Comparison of ENCODE assay signal across 9 mouse cellular contexts in genomic region chr6:42265391-42266330, GRCm38 (mm10). TPM values are rescaled to one million over a fixed set of nuclear protein-coding genes. Genes with fewer than 3 reads are reported as not detected.
DNase-seq lines count a peak whose midpoint lies in the region; ATAC-seq and TF ChIP-seq lines count a peak whose summit lies in the region.
"Had no signal": no experiment of that assay in that cellular context is flagged by ENCODE, and none has a peak within 500 bp of the region (broad histone marks: within the 10 kb centered on the region; RNA-seq: fewer than 3 reads in every experiment).

No protein-coding gene starts in this region.

- intact Hi-C loops in heart, adult 2 months (cut with DNase I), result loop anchor here (2.0 to 10.0 kb wide), 5 partner anchors 19 to 501 kb away; partner anchors contain the start of gene Zyx
- intact Hi-C loops in heart, postnatal 25 days (cut with DNase I), result loop anchor here (5.0 to 10.0 kb wide), 3 partner anchors 57 to 1009 kb away; partner anchors contain the start of gene Fam131b

- H3K9ac ChIP-seq in heart, adult 2 months (ENCODE audit: low read depth, low read length), result peak overlapping the region; percentile 95
- peak overlapping the region; percentile 80 for H3K9ac ChIP-seq in midbrain, embryonic 15.5 days

- H3K9me3 ChIP-seq in limb, embryonic 10.5 days (replicated peaks), result no peaks in the 10 kb centered on the region
- H3K9me3 ChIP-seq in midbrain, embryonic 15.5 days, result no peaks in the 10 kb centered on the region

- no peak for TF ChIP-seq EP300 in heart, adult 2 months (IDR thresholded peaks at IDR 0.05; ENCODE audit: insufficient read depth, low read depth, low read length)

- peak overlapping the region; percentile 97 for H3K4me3 ChIP-seq in heart, adult 2 months
- peak overlapping the region; percentile 75 for H3K4me3 ChIP-seq in limb, embryonic 10.5 days
- peak overlapping the region; percentile 62 for H3K4me3 ChIP-seq in midbrain, embryonic 15.5 days

- no peak for TF ChIP-seq POLR2A in heart, adult 2 months (IDR thresholded peaks at IDR 0.05; ENCODE audit: insufficient read depth, low read depth, low read length)

- peaks cover 2% of the 10 kb centered on the region for H3K4me1 ChIP-seq in heart, adult 2 months (ENCODE audit: control insufficient read depth, insufficient read depth, low read length)
- H3K4me1 ChIP-seq in limb, embryonic 10.5 days, result peaks cover 13% of the 10 kb centered on the region
- peaks cover 23% of the 10 kb centered on the region for H3K4me1 ChIP-seq in midbrain, embryonic 15.5 days

- peaks cover 17% of the 10 kb centered on the region for H3K36me3 ChIP-seq in heart, adult 2 months (ENCODE audit: control insufficient read depth, insufficient read depth, low read length)
- H3K36me3 ChIP-seq in limb, embryonic 10.5 days, result peaks cover 38% of the 10 kb centered on the region
- H3K36me3 ChIP-seq in midbrain, embryonic 15.5 days (replicated peaks), result peaks cover 29% of the 10 kb centered on the region

- peak overlapping the region; percentile 98 for H3K27ac ChIP-seq in heart, adult 2 months
- H3K27ac ChIP-seq in limb, embryonic 10.5 days, result peak overlapping the region; percentile 97
- peak overlapping the region; percentile 91 for H3K27ac ChIP-seq in midbrain, embryonic 15.5 days

- TF ChIP-seq CTCF in heart, adult 2 months (IDR thresholded peaks at IDR 0.05), result no peak

- ATAC-seq in erythroid progenitor cell, adult 5-6 weeks (replicated peaks; ENCODE audit: low FRiP score, poor library complexity, severe bottlenecking), result peak; percentile 52
- peak; percentile 2 for ATAC-seq in midbrain, embryonic 15.5 days (replicated peaks)

- H3K79me2 ChIP-seq in heart, adult 2 months (replicated peaks; ENCODE audit: control insufficient read depth, insufficient read depth, low read length), result no peaks in the 10 kb centered on the region

- H3K4me2 ChIP-seq in midbrain, embryonic 15.5 days, result peak overlapping the region; percentile 78

- H3K27me3 ChIP-seq in heart, adult 2 months (ENCODE audit: control insufficient read depth, insufficient read depth, low read length), result no peaks in the 10 kb centered on the region
- H3K27me3 ChIP-seq in limb, embryonic 10.5 days (ENCODE audit: low read depth, poor library complexity, severe bottlenecking), result peaks cover 18% of the 10 kb centered on the region; the same call in 1 of the 2 replicates
- H3K27me3 ChIP-seq in midbrain, embryonic 15.5 days (replicated peaks), result no peaks in the 10 kb centered on the region

- DNase-seq in heart, adult 2 months, result no peak
- no peak for DNase-seq in heart, postnatal 25 days (ENCODE audit: low spot score)
- DNase-seq in MEL-GATA-1-ER (ENCODE audit: extremely low read depth, low read depth), result peak; percentile 49
- DNase-seq in limb, embryonic 10.5 days (ENCODE audit: low spot score), result peak; percentile 56
- DNase-seq in ovary, postnatal 10 days (ENCODE audit: low spot score), result no peak
- no peak for DNase-seq in cerebellum, postnatal 36 days

- WGBS in heart, adult 2 months, result under 1% methylated on average over 21 of the region's 21 CpGs
- under 1% methylated on average over 21 of the region's 21 CpGs for WGBS in limb, embryonic 10.5 days
- WGBS in midbrain, embryonic 15.5 days, result 1% methylated on average over 21 of the region's 21 CpGs

RNA-seq across cellular contexts. Expression of gene Casp2, which starts 0.9 kb away (rescaled TPM):
- total RNA-seq in heart, adult 2 months (2021), result 10 to 100 TPM in 1 of 2 experiments, 1 to 10 TPM in 1; 7.5 to 12.2 TPM
- 12.1 and 18.6 TPM in 2 replicates for polyA plus RNA-seq in heart, adult 2 months (2012; rRNA removed)
- 10 to 100 TPM; 10.5 to 11.7 TPM for total RNA-seq in heart, postnatal 25 days (2021)
- 66.3 and 108 TPM in 2 replicates for total RNA-seq in erythroid progenitor cell, adult 5-6 weeks (2015; ENCODE audit: low replicate concordance)
- total RNA-seq in erythroid progenitor cell, adult 5-6 weeks (2017; ENCODE audit: low replicate concordance), result 46.6 and 60.7 TPM in 2 replicates
- polyA plus RNA-seq in limb, embryonic 10.5 days (2016; fragmentation: Nextera tagmentation; extraction: Ambion mirVana), result 77.0 and 91.8 TPM in 2 replicates
- 45.9 and 47.7 TPM in 2 replicates for polyA plus RNA-seq in midbrain, embryonic 15.5 days (2015; fragmentation: Nextera tagmentation; extraction: Ambion mirVana)

RNA-seq across cellular contexts. Expression of gene Tmem139, which starts 3.9 kb away (rescaled TPM):
- total RNA-seq in heart, adult 2 months (2021), result under 1 TPM in 1 of 2 experiments, not detected in 1; 0.21 TPM
- 0.15 and 0.33 TPM in 2 replicates for polyA plus RNA-seq in heart, adult 2 months (2012; rRNA removed)
- under 1 TPM in 1 of 2 experiments, not detected in 1; 0.29 TPM for total RNA-seq in heart, postnatal 25 days (2021)
- not detected in 2 replicates for total RNA-seq in erythroid progenitor cell, adult 5-6 weeks (2015; ENCODE audit: low replicate concordance)
- total RNA-seq in erythroid progenitor cell, adult 5-6 weeks (2017; ENCODE audit: low replicate concordance), result not detected in 2 replicates
- polyA plus RNA-seq in limb, embryonic 10.5 days (2016; fragmentation: Nextera tagmentation; extraction: Ambion mirVana), result 0.25 and 1.2 TPM in 2 replicates
- not detected in 2 replicates for polyA plus RNA-seq in midbrain, embryonic 15.5 days (2015; fragmentation: Nextera tagmentation; extraction: Ambion mirVana)

RNA-seq across cellular contexts. Expression of gene Gstk1, which starts 19.9 kb away (rescaled TPM):
- 100 to 1,000 TPM; 139 to 167 TPM for total RNA-seq in heart, adult 2 months (2021)
- 87.1 and 118 TPM in 2 replicates for polyA plus RNA-seq in heart, adult 2 months (2012; rRNA removed)
- total RNA-seq in heart, postnatal 25 days (2021), result 100 to 1,000 TPM; 119 to 129 TPM
- 5.4 and 20.1 TPM in 2 replicates for total RNA-seq in erythroid progenitor cell, adult 5-6 weeks (2015; ENCODE audit: low replicate concordance)
- 2.1 and 3.8 TPM in 2 replicates for total RNA-seq in erythroid progenitor cell, adult 5-6 weeks (2017; ENCODE audit: low replicate concordance)
- 12.3 and 19.5 TPM in 2 replicates for polyA plus RNA-seq in limb, embryonic 10.5 days (2016; fragmentation: Nextera tagmentation; extraction: Ambion mirVana)
- 8.7 and 10.1 TPM in 2 replicates for polyA plus RNA-seq in midbrain, embryonic 15.5 days (2015; fragmentation: Nextera tagmentation; extraction: Ambion mirVana)

RNA-seq across cellular contexts. Expression of gene Clcn1, which starts 20.8 kb away (rescaled TPM):
- 1 to 10 TPM; 4.3 to 4.9 TPM for total RNA-seq in heart, adult 2 months (2021)
- polyA plus RNA-seq in heart, adult 2 months (2012; rRNA removed), result 12.1 and 20.9 TPM in 2 replicates
- 1 to 10 TPM; 4.3 to 4.9 TPM for total RNA-seq in heart, postnatal 25 days (2021)
- 1.3 TPM in 1 of 2 replicates, not detected in the other for total RNA-seq in erythroid progenitor cell, adult 5-6 weeks (2015; ENCODE audit: low replicate concordance)
- 0.38 TPM in 1 of 2 replicates, not detected in the other for total RNA-seq in erythroid progenitor cell, adult 5-6 weeks (2017; ENCODE audit: low replicate concordance)
- 0.59 and 0.64 TPM in 2 replicates for polyA plus RNA-seq in limb, embryonic 10.5 days (2016; fragmentation: Nextera tagmentation; extraction: Ambion mirVana)
- 1.7 and 2.6 TPM in 2 replicates for polyA plus RNA-seq in midbrain, embryonic 15.5 days (2015; fragmentation: Nextera tagmentation; extraction: Ambion mirVana)

RNA-seq across cellular contexts. Expression of gene Tas2r144, which starts 50.5 kb away (rescaled TPM):
- total RNA-seq in heart, adult 2 months (2021), result not detected
- polyA plus RNA-seq in heart, adult 2 months (2012; rRNA removed), result not detected in 2 replicates
- total RNA-seq in heart, postnatal 25 days (2021), result not detected
- total RNA-seq in erythroid progenitor cell, adult 5-6 weeks (2015; ENCODE audit: low replicate concordance), result not detected in 2 replicates
- total RNA-seq in erythroid progenitor cell, adult 5-6 weeks (2017; ENCODE audit: low replicate concordance), result not detected in 2 replicates
- polyA plus RNA-seq in limb, embryonic 10.5 days (2016; fragmentation: Nextera tagmentation; extraction: Ambion mirVana), result not detected in 2 replicates
- not detected in 2 replicates for polyA plus RNA-seq in midbrain, embryonic 15.5 days (2015; fragmentation: Nextera tagmentation; extraction: Ambion mirVana)
- total RNA-seq: adrenal gland, postnatal 36 days had no signal

Comparison
In these comparisons a context has a peak if more than half of its experiments do, and no peak if none do; other contexts are left out.
1. DNase-seq: peak in MEL-GATA-1-ER (single experiment) and limb, embryonic 10.5 days (single experiment); none in heart, adult 2 months (0 of 2), heart, postnatal 25 days (single experiment), ovary, postnatal 10 days (single experiment) and cerebellum, postnatal 36 days (0 of 2).
2. RNA of gene Gstk1, which starts 19.9 kb away (total RNA-seq): 139 to 167 TPM in heart, adult 2 months and 119 to 129 TPM in heart, postnatal 25 days; 2.1 to 20.1 TPM in erythroid progenitor cell, adult 5-6 weeks; every median in the first group is over 4 times any median in the second.
3. Peak in every context shown above with its lines, with median percentiles within 50 percentile points of each other: H3K27ac ChIP-seq and H3K4me3 ChIP-seq.